Mouse (Mus musculus): ENCODE results near the gene Srgn. TPM values are rescaled to one million over a fixed set of nuclear protein-coding genes. Genes with fewer than 3 reads are reported as not detected.

Srgn gene
- 10 to 100 TPM in 2 of 4 experiments, 1 to 10 TPM in 2; 7.1 to 29.2 (median 16.0) TPM for total RNA-seq (2022)

DNA sequence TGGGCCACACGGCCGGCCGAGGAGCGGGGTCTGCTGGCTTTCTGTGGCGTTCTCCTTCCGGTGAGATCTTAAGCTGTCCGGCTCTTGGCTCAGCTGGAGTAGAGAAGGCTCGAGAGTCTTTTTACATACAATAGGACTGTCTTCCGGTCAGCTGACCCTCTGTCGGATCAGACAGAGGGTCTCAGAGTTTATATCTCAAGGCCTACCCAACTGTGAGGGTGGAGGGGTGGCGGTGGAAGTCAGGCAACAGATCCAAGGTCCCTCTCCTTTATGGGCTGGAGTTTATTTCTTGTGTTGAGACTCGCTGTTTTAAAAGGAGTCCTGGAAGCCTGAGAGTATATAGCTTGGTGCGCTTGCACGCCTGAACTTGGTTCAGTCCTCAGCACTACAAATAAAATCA lies at the start of gene Srgn:
Srgn (minus strand) TSS at position 101 of the 400 bp plus-strand sequence.
- no peak for DNase-seq (ENCODE audit: low spot score in 2 of 2)

DNA sequence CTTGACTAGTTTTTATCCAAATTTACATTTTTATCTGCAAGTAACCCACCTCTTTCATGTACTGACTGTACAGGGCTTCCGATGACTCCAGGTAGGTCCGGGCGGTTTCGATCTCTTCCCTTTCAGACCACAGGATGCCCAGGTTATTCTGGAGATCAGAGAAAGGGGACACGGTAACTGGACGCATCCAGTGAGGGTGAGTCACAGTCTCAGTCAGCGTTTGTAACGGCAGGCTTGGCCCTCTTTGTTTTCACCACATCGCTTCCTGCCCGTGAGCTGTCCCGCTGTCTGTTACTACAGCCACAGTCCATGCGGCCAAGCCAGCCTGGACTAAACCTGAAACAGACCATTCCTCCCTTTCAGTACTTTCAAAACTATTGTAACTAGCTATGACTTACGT lies 47.8 kb upstream of the Srgn start:
- no peak for DNase-seq (ENCODE audit: low spot score in 2 of 2)

DNA sequence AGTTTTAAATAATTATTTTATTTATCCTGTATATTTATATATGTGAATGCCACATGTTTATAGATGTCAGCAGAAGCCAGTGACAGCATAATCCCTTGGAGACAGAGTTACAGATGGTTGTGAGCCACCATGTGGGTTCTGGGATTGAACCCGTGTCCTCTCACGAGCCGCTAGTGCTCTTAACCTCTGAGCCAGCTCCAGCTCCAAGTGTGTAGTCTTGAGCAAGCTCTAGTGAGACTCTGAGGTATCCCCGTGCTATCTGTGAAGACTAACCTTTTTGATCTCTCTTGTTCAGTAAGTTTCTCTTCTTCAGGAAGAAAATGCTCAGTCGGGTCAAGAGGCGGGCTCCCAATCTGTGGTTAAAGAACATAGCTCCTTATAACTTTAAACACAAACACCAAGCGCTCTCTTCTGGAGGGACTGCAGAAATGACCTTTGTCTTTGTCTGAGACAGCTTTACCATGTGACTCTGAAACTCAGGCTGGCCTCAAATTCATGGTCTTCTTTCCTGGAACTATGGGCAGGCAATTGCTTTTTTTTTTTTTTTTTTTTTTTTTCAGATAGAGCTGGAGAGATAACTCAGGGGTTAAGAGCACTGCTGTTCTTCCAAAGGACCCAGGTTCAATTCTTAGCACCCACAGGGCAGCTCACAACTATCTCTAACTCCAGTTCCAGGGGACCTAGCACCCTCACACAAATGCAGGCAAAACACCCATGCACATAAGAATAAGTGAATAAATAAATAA lies 43.0 kb upstream of the Srgn start:
- no peak for DNase-seq (ENCODE audit: low spot score in 2 of 2)

DNA sequence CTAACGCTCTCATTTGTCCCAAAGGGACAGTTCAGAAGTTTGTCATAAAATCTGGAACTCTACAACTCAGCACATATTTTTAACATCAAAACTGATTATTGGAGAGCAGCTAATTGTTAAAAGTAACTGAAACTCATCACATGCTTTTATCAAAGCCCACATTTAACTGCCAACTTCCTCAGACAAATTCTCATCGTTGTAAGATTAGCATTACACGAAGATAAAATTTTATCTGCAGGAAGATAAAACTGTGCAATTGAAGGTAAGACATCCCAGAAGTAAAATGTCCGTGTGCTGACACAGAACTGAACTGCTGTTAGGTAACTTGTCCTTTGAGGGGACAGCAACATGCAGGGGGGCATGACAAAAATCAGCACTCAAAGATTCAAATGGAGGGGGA lies 41.6 kb upstream of the Srgn start:
- DNase-seq (ENCODE audit: low spot score in 2 of 2): no peak

- DNase-seq (ENCODE audit: low spot score in 2 of 2): no peak
Observed at GRCm38 (mm10) chr10:62557736-62558135, 30.5 kb upstream of the Srgn start.

GRCm38 (mm10) chr10:62556558-62556901 lies 29.3 kb upstream of the Srgn start:
- no peak for DNase-seq (ENCODE audit: low spot score in 2 of 2)

- no peak for DNase-seq (ENCODE audit: low spot score in 2 of 2)
Observed at GRCm38 (mm10) chr10:62555705-62556557, 28.7 kb upstream of the Srgn start.

DNA sequence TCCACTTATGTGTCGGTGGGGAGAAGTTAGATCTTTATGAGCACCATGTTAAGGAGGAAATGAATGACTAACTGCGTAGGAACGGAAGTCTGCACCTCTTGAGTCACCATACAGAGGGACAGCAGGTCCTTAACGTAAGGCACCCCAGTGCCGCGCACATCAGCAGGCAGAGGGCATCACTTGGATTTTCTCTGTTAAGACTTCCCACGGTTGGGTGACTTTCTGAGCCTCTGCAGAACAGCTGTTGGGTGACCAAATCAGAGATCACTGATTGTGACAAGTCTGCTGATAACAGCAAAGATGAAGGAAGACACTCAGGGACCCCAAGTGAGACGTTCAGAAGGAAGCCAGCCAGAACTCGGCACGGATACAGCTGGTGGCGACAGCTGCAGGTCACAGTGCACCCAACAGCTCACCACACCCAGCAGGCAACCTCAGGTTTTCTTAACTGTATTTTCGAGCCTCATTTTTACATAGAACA lies 26.4 kb upstream of the Srgn start:
- no peak for DNase-seq (ENCODE audit: low spot score in 2 of 2)

DNA sequence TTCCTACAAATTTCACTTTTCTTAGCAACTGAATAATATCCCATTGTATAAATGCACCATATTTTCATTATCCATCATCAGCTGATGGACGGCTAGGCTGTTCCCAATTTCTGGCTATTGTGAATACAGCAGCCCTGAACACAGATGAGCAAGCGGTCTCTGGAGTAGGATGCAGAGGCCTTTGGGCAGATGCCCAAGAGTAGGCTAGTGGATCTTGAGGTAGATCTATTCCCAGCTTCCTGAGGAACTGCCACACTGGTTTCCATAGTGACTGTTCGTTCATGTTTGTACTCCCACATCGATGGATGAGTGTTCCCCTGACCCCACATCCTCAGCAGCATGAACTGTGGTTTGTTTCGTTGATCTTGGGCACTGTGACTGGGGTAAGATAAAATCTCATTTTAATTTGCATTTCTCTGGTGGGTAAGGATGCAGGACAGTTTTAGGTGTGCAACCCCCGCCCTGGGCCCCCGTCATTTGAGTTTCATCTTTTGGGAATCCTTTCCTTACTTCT lies 23.6 kb upstream of the Srgn start:
- no peak for DNase-seq (ENCODE audit: low spot score in 2 of 2)

DNA sequence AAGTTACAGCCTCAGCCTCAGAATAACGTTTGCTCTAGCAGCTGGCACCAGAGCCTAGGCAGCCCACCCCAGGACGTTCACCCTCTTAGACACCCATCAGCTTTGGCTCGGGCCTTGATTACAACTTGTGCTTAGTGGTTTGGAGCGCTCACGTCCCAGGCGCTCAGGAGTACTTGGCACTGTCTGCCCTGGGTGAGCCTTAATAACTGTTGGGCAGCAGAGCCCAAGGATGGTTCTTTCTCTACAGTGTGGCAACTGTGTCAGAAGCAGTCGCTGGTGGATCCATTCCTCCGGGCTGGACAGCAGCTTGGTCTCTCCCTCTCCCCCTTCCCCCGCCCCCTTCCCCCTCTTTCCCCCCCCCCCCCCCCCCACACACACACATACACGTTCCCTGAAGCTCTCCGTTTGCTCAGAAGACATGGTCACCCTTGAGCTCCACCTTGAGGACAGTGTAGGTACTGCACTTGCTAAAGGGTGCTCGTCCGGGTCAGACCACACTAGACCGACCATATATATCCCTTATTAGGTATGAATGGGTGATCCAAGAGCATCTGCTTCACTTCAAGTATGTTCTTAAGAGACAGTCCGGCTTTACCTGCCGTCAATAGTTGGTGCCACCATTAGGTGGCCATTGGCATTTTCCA lies 22.4 kb upstream of the Srgn start:
- peak; percentile 29 to 69 for DNase-seq (ENCODE audit: low spot score in 2 of 2)

GRCm38 (mm10) chr10:62546441-62546840 lies 19.2 kb upstream of the Srgn start:
- no peak for DNase-seq (ENCODE audit: low spot score in 2 of 2)

DNA sequence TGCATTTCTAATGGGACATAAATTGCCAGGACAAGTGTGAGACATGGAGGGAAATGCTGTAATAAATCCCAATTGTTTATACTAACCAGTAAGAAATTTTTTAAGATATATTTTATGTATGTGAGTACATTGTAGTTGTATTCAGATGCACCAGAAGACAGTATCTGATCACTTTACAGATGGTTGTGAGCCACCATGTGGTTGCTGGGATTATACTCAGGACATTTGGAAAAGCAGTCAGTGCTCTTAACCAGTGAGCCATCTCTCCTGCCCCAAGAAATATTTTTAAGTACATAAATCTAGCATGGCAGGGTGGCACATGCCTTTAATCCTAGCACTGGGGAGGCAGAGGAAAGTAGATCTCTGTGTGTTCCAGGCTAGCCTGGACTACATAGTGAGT lies 18.5 kb upstream of the Srgn start:
- DNase-seq (ENCODE audit: low spot score in 2 of 2): no peak

GRCm38 (mm10) chr10:62544316-62544715 lies 17.1 kb upstream of the Srgn start:
- DNase-seq (ENCODE audit: low spot score in 2 of 2): no peak

GRCm38 (mm10) chr10:62543399-62543808 lies 16.2 kb upstream of the Srgn start:
- DNase-seq (ENCODE audit: low spot score in 2 of 2): no peak

DNA sequence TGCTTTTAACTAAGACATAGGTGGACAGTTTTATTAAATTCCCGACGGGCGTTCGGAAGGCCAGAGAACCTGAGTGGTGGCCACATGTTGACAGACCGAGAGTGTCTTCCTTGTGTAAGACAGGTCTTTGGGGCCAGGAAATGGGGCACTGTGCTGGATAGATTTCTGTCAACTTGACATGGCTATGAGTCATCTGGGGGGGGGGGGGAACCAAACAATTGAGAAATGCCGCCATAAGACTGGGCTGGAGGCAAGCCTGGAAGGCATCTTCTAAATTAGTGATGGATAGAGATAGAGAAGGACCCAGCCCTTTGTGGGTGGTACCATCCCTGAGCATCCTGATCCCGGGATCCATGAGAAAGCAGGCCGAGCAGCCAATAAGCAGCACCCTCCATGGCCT lies 15.7 kb upstream of the Srgn start:
- no peak for DNase-seq (ENCODE audit: low spot score in 2 of 2)

- DNase-seq (ENCODE audit: low spot score in 2 of 2): no peak
Observed at GRCm38 (mm10) chr10:62542507-62542906, 15.3 kb upstream of the Srgn start.

GRCm38 (mm10) chr10:62541499-62541898 lies 14.2 kb upstream of the Srgn start:
- no peak for DNase-seq (ENCODE audit: low spot score in 2 of 2)

GRCm38 (mm10) chr10:62540800-62541199 lies 13.5 kb upstream of the Srgn start:
- no peak for DNase-seq (ENCODE audit: low spot score in 2 of 2)

DNA sequence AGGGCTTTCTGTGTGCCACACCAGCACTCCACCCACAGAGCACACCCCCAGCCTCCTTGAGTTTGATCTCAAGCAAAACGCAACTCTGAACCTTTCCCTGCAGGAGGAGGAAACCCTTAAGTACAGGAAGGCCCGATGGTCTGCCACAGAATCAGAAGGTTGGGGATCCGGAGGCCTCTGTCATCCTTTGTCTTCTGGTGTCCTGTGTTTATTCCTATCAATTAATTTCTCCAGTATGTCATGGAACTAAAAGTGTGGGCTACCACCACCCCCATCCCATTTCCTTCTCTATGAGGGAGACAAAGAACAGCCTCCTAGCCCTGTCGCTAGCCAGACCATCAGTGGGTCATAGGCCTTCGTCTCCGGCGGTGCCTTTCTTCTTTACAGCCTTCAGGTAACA lies 7.3 kb upstream of the Srgn start:
- no peak for DNase-seq (ENCODE audit: low spot score in 2 of 2)

GRCm38 (mm10) chr10:62532832-62533231 lies 5.6 kb upstream of the Srgn start:
- DNase-seq (ENCODE audit: low spot score in 2 of 2): no peak

- no peak for DNase-seq (ENCODE audit: low spot score in 2 of 2)
Observed at GRCm38 (mm10) chr10:62530183-62530582, 2.9 kb upstream of the Srgn start.

Data from layer of hippocampus, adult 8-10 months (tissue).